ENCODE assay signal across 11 mouse cellular contexts in the genomic region with DNA sequence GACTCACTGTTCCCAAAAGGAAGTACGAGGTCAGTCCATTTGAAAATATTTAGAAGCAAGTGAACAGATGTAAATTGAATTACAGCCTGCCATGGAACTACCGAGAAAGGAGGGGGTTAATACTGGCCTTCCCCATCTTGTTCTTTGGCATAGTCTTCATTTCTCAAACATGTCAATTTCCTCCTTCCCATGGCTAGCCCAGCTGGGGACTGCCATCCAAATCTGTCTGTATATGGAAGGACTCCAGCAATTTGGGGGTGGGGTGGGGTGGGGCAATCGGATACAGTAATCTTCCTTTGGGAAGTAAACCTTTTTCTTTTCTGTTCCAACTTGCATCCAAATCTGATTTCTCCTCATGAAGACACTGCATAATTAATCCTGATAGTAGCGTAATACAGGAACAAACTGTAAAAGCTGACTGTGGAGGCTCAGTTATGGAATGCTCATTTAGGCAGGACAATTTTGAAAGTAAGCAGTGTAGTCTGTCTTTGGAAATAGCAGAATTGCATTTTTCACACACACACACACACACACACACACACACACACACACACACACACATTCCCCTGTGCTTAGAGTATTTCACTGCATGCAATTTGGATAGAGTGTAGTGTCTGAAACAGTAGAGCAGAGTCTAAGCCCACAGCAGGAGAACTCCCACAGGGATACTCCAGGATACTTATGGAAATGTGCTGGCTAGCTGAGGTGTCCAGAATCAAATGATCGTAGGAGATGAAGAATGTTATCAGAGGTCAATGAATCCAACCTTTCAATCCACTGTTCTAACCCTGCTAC. TPM values are rescaled to one million over a fixed set of nuclear protein-coding genes. Genes with fewer than 3 reads are reported as not detected.
DNase-seq lines count a peak whose midpoint lies in the region; ATAC-seq and TF ChIP-seq lines count a peak whose summit lies in the region.
"Had no signal": no experiment of that assay in that cellular context is flagged by ENCODE, and none has a peak within 500 bp of the region (broad histone marks: within the 10 kb centered on the region; RNA-seq: fewer than 3 reads in every experiment).

No protein-coding gene starts in this region.

- no peak for ATAC-seq in kidney, postnatal 0 days (replicated peaks; ENCODE audit: low FRiP score, low read depth)
- ATAC-seq in forebrain, embryonic 13.5 days, result no peak
- no peak for ATAC-seq in midbrain, embryonic 12.5 days (ENCODE audit: low FRiP score, low read depth)

- H3K36me3 ChIP-seq in kidney, postnatal 0 days (ENCODE audit: insufficient read depth, low read length), result no peaks in the 10 kb centered on the region
- H3K36me3 ChIP-seq in forebrain, embryonic 13.5 days (ENCODE audit: poor library complexity, severe bottlenecking), result peaks cover 6% of the 10 kb centered on the region
- H3K36me3 ChIP-seq in midbrain, embryonic 12.5 days, result no peaks in the 10 kb centered on the region

- WGBS in kidney, postnatal 0 days, result 73% methylated on average over 5 of the region's 5 CpGs
- 58% methylated on average over 5 of the region's 5 CpGs for WGBS in forebrain, embryonic 13.5 days
- WGBS in midbrain, embryonic 12.5 days, result 73% methylated on average over 5 of the region's 5 CpGs

- H3K4me1 ChIP-seq in kidney, postnatal 0 days (replicated peaks; ENCODE audit: insufficient read depth, low read length), result no peaks in the 10 kb centered on the region
- peaks cover 41% of the 10 kb centered on the region for H3K4me1 ChIP-seq in forebrain, embryonic 13.5 days
- H3K4me1 ChIP-seq in midbrain, embryonic 12.5 days, result peaks cover 13% of the 10 kb centered on the region

- TF ChIP-seq CTCF in kidney, postnatal 0 days (IDR thresholded peaks at IDR 0.05; ENCODE audit: low read depth), result no peak

- H3K9ac ChIP-seq in kidney, postnatal 0 days (ENCODE audit: low read depth, low read length), result no peak overlapping the region
- H3K9ac ChIP-seq in forebrain, embryonic 13.5 days, result peak overlapping the region; percentile 60
- no peak overlapping the region for H3K9ac ChIP-seq in midbrain, embryonic 12.5 days (replicated peaks)

- H3K27me3 ChIP-seq in kidney, postnatal 0 days (ENCODE audit: insufficient read depth, low read length), result no peaks in the 10 kb centered on the region
- H3K27me3 ChIP-seq in forebrain, embryonic 13.5 days, result no peaks in the 10 kb centered on the region
- peaks cover 17% of the 10 kb centered on the region for H3K27me3 ChIP-seq in midbrain, embryonic 12.5 days

- DNase-seq in kidney, postnatal 0 days (ENCODE audit: low spot score), result no peak
- no peak for DNase-seq in kidney, postnatal 25 days
- DNase-seq in cerebellum, adult 18-20 months, result peak; percentile 75 to 76
- no peak for DNase-seq in frontal cortex, postnatal 10 days (ENCODE audit: low spot score in 2 of 2)
- no peak for DNase-seq in adrenal gland, adult 18-20 months (ENCODE audit: low spot score in 2 of 2)
- no peak for DNase-seq in adrenal gland, postnatal 10 days
- DNase-seq: lung, postnatal 14 days; spleen, adult 18-20 months; thymus, postnatal 36 days had no signal

- H3K27ac ChIP-seq in kidney, postnatal 0 days, result no peak overlapping the region
- H3K27ac ChIP-seq in forebrain, embryonic 13.5 days, result peak overlapping the region; percentile 37
- no peak overlapping the region for H3K27ac ChIP-seq in midbrain, embryonic 12.5 days (replicated peaks)

- H3K9me3 ChIP-seq in kidney, postnatal 0 days (replicated peaks; ENCODE audit: low read length), result no peaks in the 10 kb centered on the region
- H3K9me3 ChIP-seq in forebrain, embryonic 13.5 days (replicated peaks), result no peaks in the 10 kb centered on the region
- H3K9me3 ChIP-seq in midbrain, embryonic 12.5 days, result no peaks in the 10 kb centered on the region

- H3K4me3 ChIP-seq in kidney, postnatal 0 days (replicated peaks; ENCODE audit: low read depth, low read length), result peak overlapping the region; percentile 23; the same call in 1 of the 2 replicates
- H3K4me3 ChIP-seq in forebrain, embryonic 13.5 days, result peak overlapping the region; percentile 40
- peak overlapping the region; percentile 36; the same call in 1 of the 2 replicates for H3K4me3 ChIP-seq in midbrain, embryonic 12.5 days

- peak overlapping the region; percentile 47 for H3K4me2 ChIP-seq in kidney, postnatal 0 days (ENCODE audit: low read length)
- H3K4me2 ChIP-seq in forebrain, embryonic 13.5 days, result peak overlapping the region; percentile 63
- H3K4me2 ChIP-seq in midbrain, embryonic 12.5 days (replicated peaks), result peak overlapping the region; percentile 51

RNA-seq across cellular contexts. Expression of gene Tmem178, which starts 1.9 kb away (rescaled TPM):
- polyA plus RNA-seq in kidney, postnatal 0 days (2015; fragmentation: Nextera tagmentation; extraction: Ambion mirVana), result 41.8 and 46.0 TPM in 2 replicates
- polyA plus RNA-seq in forebrain, embryonic 13.5 days (2015; fragmentation: Nextera tagmentation; extraction: Ambion mirVana), result 29.7 and 40.4 TPM in 2 replicates
- polyA plus RNA-seq in midbrain, embryonic 12.5 days (2016; fragmentation: Nextera tagmentation; extraction: Ambion mirVana), result 23.4 and 23.5 TPM in 2 replicates
- total RNA-seq in adrenal gland, adult 18-20 months (2021), result 10 to 100 TPM; 14.7 to 45.1 TPM
- 1 to 10 TPM; 4.4 to 4.9 TPM for total RNA-seq in adrenal gland, postnatal 10 days (2021)

Comparison
In these comparisons a context has a peak if more than half of its experiments do, and no peak if none do; other contexts are left out.
1. DNase-seq: peak in cerebellum, adult 18-20 months (2 of 2); none in kidney, postnatal 0 days (single experiment), kidney, postnatal 25 days (0 of 2), frontal cortex, postnatal 10 days (0 of 2), adrenal gland, adult 18-20 months (0 of 2) and adrenal gland, postnatal 10 days (single experiment).
2. Peak in every context shown above with its lines, with median percentiles within 50 percentile points of each other: H3K4me2 ChIP-seq and H3K4me3 ChIP-seq.